10 mouse cellular contexts compared by ENCODE assay signal in genomic region chr8:105469816-105470215, GRCm38 (mm10). TPM values are rescaled to one million over a fixed set of nuclear protein-coding genes. Genes with fewer than 3 reads are reported as not detected.
A peak's percentile ranks its signal among the peaks of the same experiment; 100 is the strongest.
DNase-seq lines count a peak whose midpoint lies in the region; ATAC-seq and TF ChIP-seq lines count a peak whose summit lies in the region.
"Had no signal": no experiment of that assay in that cellular context is flagged by ENCODE, and none has a peak within 500 bp of the region (broad histone marks: within the 10 kb centered on the region; RNA-seq: fewer than 3 reads in every experiment).

No protein-coding gene starts in this region.

- no peaks in the 10 kb centered on the region for H3K27me3 ChIP-seq in lung, postnatal 0 days (replicated peaks; ENCODE audit: insufficient read depth, low read length)
- H3K27me3 ChIP-seq in forebrain, embryonic 16.5 days (replicated peaks; ENCODE audit: control insufficient read depth, insufficient read depth, low read length), result no peaks in the 10 kb centered on the region
- H3K27me3 ChIP-seq in kidney, adult 2 months (replicated peaks; ENCODE audit: control insufficient read depth, insufficient read depth, low read length), result no peaks in the 10 kb centered on the region

- no peak for DNase-seq in lung, postnatal 0 days (ENCODE audit: low spot score)
- no peak for DNase-seq in lung, postnatal 14 days
- DNase-seq in lung, postnatal 10 days, result peak; percentile 16
- no peak for DNase-seq in kidney, adult 2 months
- DNase-seq in urinary bladder, postnatal 4 days (ENCODE audit: low spot score in 2 of 2), result no peak
- DNase-seq in spleen, postnatal 4 days (ENCODE audit: low spot score in 2 of 2), result no peak
- DNase-seq: thymus, adult 18-20 months had no signal

- H3K4me3 ChIP-seq in lung, postnatal 0 days (ENCODE audit: low read depth, low read length), result no peak overlapping the region
- H3K4me3 ChIP-seq in forebrain, embryonic 16.5 days (replicated peaks; ENCODE audit: low read length), result peak overlapping the region; percentile 8; the same call in 1 of the 2 replicates
- H3K4me3 ChIP-seq in kidney, adult 2 months (ENCODE audit: insufficient read depth, low read depth, low read length), result no peak overlapping the region

- no peaks in the 10 kb centered on the region for H3K9me3 ChIP-seq in lung, postnatal 0 days (ENCODE audit: low read length)
- no peaks in the 10 kb centered on the region for H3K9me3 ChIP-seq in forebrain, embryonic 16.5 days (ENCODE audit: control insufficient read depth, low read length)

- no peak overlapping the region for H3K9ac ChIP-seq in lung, postnatal 0 days (replicated peaks; ENCODE audit: low read depth)
- H3K9ac ChIP-seq in forebrain, embryonic 16.5 days (replicated peaks; ENCODE audit: low read depth, low read length), result no peak overlapping the region; the same call in 1 of the 2 replicates

- H3K27ac ChIP-seq in lung, postnatal 0 days (ENCODE audit: low read length), result no peak overlapping the region
- H3K27ac ChIP-seq in forebrain, embryonic 16.5 days (ENCODE audit: low read length), result no peak overlapping the region
- H3K27ac ChIP-seq in kidney, adult 2 months (ENCODE audit: insufficient read depth, low read depth, low read length), result no peak overlapping the region
- H3K27ac ChIP-seq: macrophage had no signal

- 81% methylated on average over 5 of the region's 5 CpGs for WGBS in lung, postnatal 0 days
- 87% methylated on average over 5 of the region's 5 CpGs for WGBS in forebrain, embryonic 16.5 days
- WGBS in kidney, adult 2 months, result 94% methylated on average over 5 of the region's 5 CpGs

- H3K4me2 ChIP-seq in lung, postnatal 0 days (replicated peaks; ENCODE audit: low read depth, low read length), result peak overlapping the region; percentile 56
- peak overlapping the region; percentile 62 for H3K4me2 ChIP-seq in forebrain, embryonic 16.5 days (ENCODE audit: low read length)

- ATAC-seq in lung, postnatal 0 days, result no peak
- no peak for ATAC-seq in forebrain, embryonic 16.5 days

- TF ChIP-seq CTCF in lung, postnatal 0 days (IDR thresholded peaks at IDR 0.05), result no peak
- no peak for TF ChIP-seq CTCF in kidney, adult 2 months (conservative IDR thresholded peaks at IDR 0.05; ENCODE audit: insufficient read depth, insufficient read length, low read depth, low read length)

- no peaks in the 10 kb centered on the region; the same call in 1 of the 2 replicates for H3K36me3 ChIP-seq in lung, postnatal 0 days (ENCODE audit: insufficient read depth, low read length)
- H3K36me3 ChIP-seq in forebrain, embryonic 16.5 days (ENCODE audit: control insufficient read depth, insufficient read depth), result no peaks in the 10 kb centered on the region
- no peaks in the 10 kb centered on the region for H3K36me3 ChIP-seq in kidney, adult 2 months (ENCODE audit: control insufficient read depth, insufficient read depth, low read length)

- no peak for TF ChIP-seq POLR2A in kidney, adult 2 months (IDR thresholded peaks at IDR 0.05; ENCODE audit: low read depth, low read length)

- TF ChIP-seq EP300 in lung, postnatal 0 days (IDR thresholded peaks at IDR 0.05), result no peak

- H3K4me1 ChIP-seq in lung, postnatal 0 days (ENCODE audit: insufficient read depth, low read depth, low read length), result peaks cover 14% of the 10 kb centered on the region; the same call in 1 of the 2 replicates
- H3K4me1 ChIP-seq in forebrain, embryonic 16.5 days (replicated peaks; ENCODE audit: control insufficient read depth, insufficient read depth, low read length), result peaks cover 53% of the 10 kb centered on the region
- peaks cover 3% of the 10 kb centered on the region; the same call in 1 of the 2 replicates for H3K4me1 ChIP-seq in kidney, adult 2 months (ENCODE audit: control insufficient read depth, insufficient read depth, low read length)

RNA-seq across cellular contexts. Expression of gene Tppp3, which starts 1.5 kb away (rescaled TPM):
- polyA plus RNA-seq in lung, postnatal 0 days (2015; fragmentation: Nextera tagmentation; extraction: Ambion mirVana), result 675 and 696 TPM in 2 replicates
- 28.9 and 56.5 TPM in 2 replicates for polyA plus RNA-seq in forebrain, embryonic 16.5 days (2015; fragmentation: Nextera tagmentation; extraction: Ambion mirVana)
- polyA plus RNA-seq in kidney, adult 2 months (2012; rRNA removed), result 11.9 and 19.3 TPM in 2 replicates

RNA-seq across cellular contexts. Expression of gene Zdhhc1, which starts 26.9 kb away (rescaled TPM):
- polyA plus RNA-seq in lung, postnatal 0 days (2015; fragmentation: Nextera tagmentation; extraction: Ambion mirVana), result 40.6 and 41.7 TPM in 2 replicates
- 26.3 and 33.3 TPM in 2 replicates for polyA plus RNA-seq in forebrain, embryonic 16.5 days (2015; fragmentation: Nextera tagmentation; extraction: Ambion mirVana)
- 47.6 and 57.7 TPM in 2 replicates for polyA plus RNA-seq in kidney, adult 2 months (2012; rRNA removed)

RNA-seq across cellular contexts. Expression of gene Hsd11b2, which starts 48.7 kb away (rescaled TPM):
- 1.8 and 2.9 TPM in 2 replicates for polyA plus RNA-seq in lung, postnatal 0 days (2015; fragmentation: Nextera tagmentation; extraction: Ambion mirVana)
- 0.35 and 0.48 TPM in 2 replicates for polyA plus RNA-seq in forebrain, embryonic 16.5 days (2015; fragmentation: Nextera tagmentation; extraction: Ambion mirVana)
- polyA plus RNA-seq in kidney, adult 2 months (2012; rRNA removed), result 310 and 336 TPM in 2 replicates
- polyA plus RNA-seq: macrophage had no signal

RNA-seq across cellular contexts. Expression of gene Lrrc36, which starts 56.4 kb away (rescaled TPM):
- polyA plus RNA-seq in lung, postnatal 0 days (2015; fragmentation: Nextera tagmentation; extraction: Ambion mirVana), result 3.7 and 3.9 TPM in 2 replicates
- 0.37 and 0.80 TPM in 2 replicates for polyA plus RNA-seq in forebrain, embryonic 16.5 days (2015; fragmentation: Nextera tagmentation; extraction: Ambion mirVana)
- polyA plus RNA-seq in kidney, adult 2 months (2012; rRNA removed), result 0.33 and 0.45 TPM in 2 replicates
- polyA plus RNA-seq: macrophage had no signal

RNA-seq across cellular contexts. Expression of gene Kctd19, which starts 56.5 kb away (rescaled TPM):
- polyA plus RNA-seq in lung, postnatal 0 days (2015; fragmentation: Nextera tagmentation; extraction: Ambion mirVana), result 0.14 and 0.38 TPM in 2 replicates
- not detected in 2 replicates for polyA plus RNA-seq in forebrain, embryonic 16.5 days (2015; fragmentation: Nextera tagmentation; extraction: Ambion mirVana)
- 0.08 and 0.17 TPM in 2 replicates for polyA plus RNA-seq in kidney, adult 2 months (2012; rRNA removed)
- polyA plus RNA-seq: large intestine, adult 2 months; macrophage had no signal

Comparison
In these comparisons a context has a peak if more than half of its experiments do, and no peak if none do; other contexts are left out.
1. RNA of gene Tppp3, which starts 1.5 kb away (polyA plus RNA-seq): 675 to 696 TPM in lung, postnatal 0 days; 28.9 to 56.5 TPM in forebrain, embryonic 16.5 days and 11.9 to 19.3 TPM in kidney, adult 2 months; every median in the first group is over 10 times any median in the second.
2. RNA of gene Hsd11b2, which starts 48.7 kb away (polyA plus RNA-seq): 310 to 336 TPM in kidney, adult 2 months; 1.8 to 2.9 TPM in lung, postnatal 0 days and 0.35 to 0.48 TPM in forebrain, embryonic 16.5 days; every median in the first group is over 10 times any median in the second.